Mouse (Mus musculus) heart, adult 2 months (tissue): ENCODE results near the gene Bgn. TPM values are rescaled to one million over a fixed set of nuclear protein-coding genes. Genes with fewer than 3 reads are reported as not detected.

ENCODE experiments used
- DNase-seq, 2 experiments: peaks; one replicate each; pipeline ENCODE4 v3.0.0; 2021
- H3K27ac ChIP-seq: fragments of 200-600 bp; 2 replicates; pipeline ENCODE4 v1.8.1; 2022
- H3K27me3 ChIP-seq: fragments of 200-500 bp; 2 replicates; pipeline ENCODE4 v1.6.1; 2012; ENCODE audit warnings: mild to moderate bottlenecking, low read length, inconsistent platforms, mixed read lengths; ENCODE audit not compliant: control insufficient read depth, insufficient read depth
- H3K36me3 ChIP-seq: fragments of 200-500 bp; 2 replicates; pipeline ENCODE4 v1.6.1; 2012; ENCODE audit warnings: low read length, inconsistent platforms; ENCODE audit not compliant: control insufficient read depth, insufficient read depth
- H3K4me1 ChIP-seq: fragments of 200-500 bp; 2 replicates; pipeline ENCODE4 v1.6.1; 2011; ENCODE audit warnings: low read length; ENCODE audit not compliant: control insufficient read depth, insufficient read depth
- H3K4me3 ChIP-seq: fragments of 200-600 bp; 2 replicates; pipeline ENCODE4 v1.8.1; 2022
- H3K79me2 ChIP-seq: fragments of 200-500 bp; replicated peaks from 2 replicates; pipeline ENCODE4 v1.6.1; 2012; ENCODE audit warnings: mild to moderate bottlenecking, inconsistent platforms, low read length, moderate library complexity, mixed read lengths; ENCODE audit not compliant: control insufficient read depth, insufficient read depth
- H3K9ac ChIP-seq: fragments of 200-500 bp; 2 replicates; pipeline ENCODE4 v1.6.1; 2012; ENCODE audit warnings: low read depth, mild to moderate bottlenecking, control low read depth, inconsistent platforms, low read length, mixed read lengths
- CTCF ChIP-seq: fragments of 200-600 bp; IDR thresholded peaks from 2 replicates; pipeline ENCODE4 v1.8.1; 2022; ENCODE audit warnings: antibody characterized with exemption, mild to moderate bottlenecking, moderate library complexity
- EP300 ChIP-seq: fragments of 200-500 bp; IDR thresholded peaks from 2 replicates; pipeline ENCODE4 v1.6.1; 2011; ENCODE audit warnings: low read depth, low read length, control low read depth; ENCODE audit not compliant: insufficient read depth
- POLR2A ChIP-seq: fragments of 200-500 bp; IDR thresholded peaks from 2 replicates; pipeline ENCODE4 v1.6.1; 2011; ENCODE audit warnings: mild to moderate bottlenecking, low read depth, low read length, control low read depth; ENCODE audit not compliant: insufficient read depth
- WGBS: fragments of 180-500 bp; shearing (Covaris S2); methylation state at CpG from one replicate; pipeline ENCODE4 v1.1.7; 2018; 5-methylcytosine and 5-hydroxymethylcytosine counted together
- intact Hi-C: fragments of 180-260 bp; cut with DNase I; formaldehyde crosslinking; loops from one replicate; pipeline ENCODE4 v1.15.1; 2025
- polyA plus RNA-seq: library from polyadenylated mRNA; depleted of rRNA; stranded (reverse); fragments of >200 nt; gene quantifications from 2 replicates; pipeline ENCODE4 v1.2.3, GENCODE M21; 2012
- total RNA-seq, 2 experiments: library from RNA; stranded (reverse); gene quantifications; 2 replicates each; pipeline ENCODE4 v1.2.3; 2021

Gene Bgn
- total and polyA plus RNA-seq, 3 experiments: 190 to 378 (median 202) TPM

- Histone ChIP-seq H3K27ac (peak overlapping the region; percentile 26; the same call in 1 of the 2 replicates), H3K9ac (no peak overlapping the region), H3K4me3 (no peak overlapping the region), H3K4me1 (peaks cover 12% of the 10 kb centered on the region), H3K36me3 (no peaks in the 10 kb centered on the region), H3K79me2 (no peaks in the 10 kb centered on the region), H3K27me3 (no peaks in the 10 kb centered on the region)
- no peak for TF ChIP-seq EP300
- TF ChIP-seq POLR2A: no peak
- TF ChIP-seq CTCF: no peak
- WGBS: 61% methylated on average over 12 of the region's 12 CpGs
- no peak for DNase-seq
- intact Hi-C loops: no loop called here
Observed at GRCm38 (mm10) chrX:73474340-73475165, 8.8 kb upstream of the Bgn start.

- intact Hi-C loops: no loop called here
- TF ChIP-seq POLR2A: no peak
- TF ChIP-seq CTCF: no peak
- no peak for TF ChIP-seq EP300
- Histone ChIP-seq H3K4me3 (no peak overlapping the region), H3K27ac (peak overlapping the region; percentile 58), H3K27me3 (no peaks in the 10 kb centered on the region), H3K79me2 (no peaks in the 10 kb centered on the region), H3K9ac (no peak overlapping the region), H3K36me3 (no peaks in the 10 kb centered on the region), H3K4me1 (peaks cover 20% of the 10 kb centered on the region)
- WGBS: 63% methylated on average over 1 of the region's 1 CpGs
- DNase-seq: no peak
Observed at GRCm38 (mm10) chrX:73475658-73476256, 7.6 kb upstream of the Bgn start.

GRCm38 (mm10) chrX:73476621-73477020 is 6.8 kb upstream of the Bgn start:
- DNase-seq: peak; percentile 55 to 77
- no peak overlapping the region for H3K4me3 ChIP-seq
- H3K9ac ChIP-seq: no peak overlapping the region
- TF ChIP-seq EP300 (peak; percentile 47; the same call in 1 of the 2 replicates), POLR2A (no peak)
- H3K4me1 ChIP-seq: peaks cover 21% of the 10 kb centered on the region
- intact Hi-C loops: no loop called here
- no peaks in the 10 kb centered on the region for H3K79me2 ChIP-seq
- peak overlapping the region; percentile 58 for H3K27ac ChIP-seq
- H3K27me3 ChIP-seq: no peaks in the 10 kb centered on the region
- WGBS: 27% methylated on average over 2 of the region's 2 CpGs
- H3K36me3 ChIP-seq: no peaks in the 10 kb centered on the region

- H3K36me3 ChIP-seq: no peaks in the 10 kb centered on the region
- intact Hi-C loops: no loop called here
- no peak for DNase-seq
- TF ChIP-seq POLR2A (no peak), EP300 (no peak), CTCF (no peak)
- peak overlapping the region; percentile 49; the same call in 1 of the 2 replicates for H3K27ac ChIP-seq
- no peak overlapping the region for H3K9ac ChIP-seq
- peaks cover 21% of the 10 kb centered on the region for H3K4me1 ChIP-seq
- H3K79me2 ChIP-seq: no peaks in the 10 kb centered on the region
- no peaks in the 10 kb centered on the region for H3K27me3 ChIP-seq
- 67% methylated on average over 2 of the region's 2 CpGs for whole genome bisulfite sequencing
- H3K4me3 ChIP-seq: no peak overlapping the region
Observed at GRCm38 (mm10) chrX:73477500-73477899, 5.9 kb upstream of the Bgn start.

- intact Hi-C loops: no loop called here
- DNase-seq: no peak
- H3K27ac ChIP-seq: peak overlapping the region; percentile 33
- peaks cover 21% of the 10 kb centered on the region for H3K4me1 ChIP-seq
- no peak overlapping the region for H3K9ac ChIP-seq
- no peak overlapping the region for H3K4me3 ChIP-seq
- H3K36me3 ChIP-seq: no peaks in the 10 kb centered on the region
- no peaks in the 10 kb centered on the region for H3K27me3 ChIP-seq
- TF ChIP-seq POLR2A (no peak), EP300 (no peak), CTCF (no peak)
- no peaks in the 10 kb centered on the region for H3K79me2 ChIP-seq
Observed at GRCm38 (mm10) chrX:73479656-73480055, 3.7 kb upstream of the Bgn start.

- 23% methylated on average over 2 of the region's 2 CpGs for WGBS
- intact Hi-C loops: no loop called here
- peaks cover 16% of the 10 kb centered on the region for H3K4me1 ChIP-seq
- H3K9ac ChIP-seq: no peak overlapping the region
- no peaks in the 10 kb centered on the region for H3K79me2 ChIP-seq
- H3K27me3 ChIP-seq: no peaks in the 10 kb centered on the region
- peak overlapping the region; percentile 33 for H3K27ac ChIP-seq
- H3K4me3 ChIP-seq: no peak overlapping the region
- DNase-seq: no peak
- TF ChIP-seq POLR2A: no peak
- TF ChIP-seq EP300: no peak
- no peak for TF ChIP-seq CTCF
- no peaks in the 10 kb centered on the region for H3K36me3 ChIP-seq
Observed at GRCm38 (mm10) chrX:73480334-73480733, 3.1 kb upstream of the Bgn start.
